Mouse (Mus musculus): ENCODE results near the gene Gm49450. TPM values are rescaled to one million over a fixed set of nuclear protein-coding genes. Genes with fewer than 3 reads are reported as not detected.

Gm49450 gene
- polyA plus RNA-seq, 1 experiment from 2014 or later = not detected

DNA sequence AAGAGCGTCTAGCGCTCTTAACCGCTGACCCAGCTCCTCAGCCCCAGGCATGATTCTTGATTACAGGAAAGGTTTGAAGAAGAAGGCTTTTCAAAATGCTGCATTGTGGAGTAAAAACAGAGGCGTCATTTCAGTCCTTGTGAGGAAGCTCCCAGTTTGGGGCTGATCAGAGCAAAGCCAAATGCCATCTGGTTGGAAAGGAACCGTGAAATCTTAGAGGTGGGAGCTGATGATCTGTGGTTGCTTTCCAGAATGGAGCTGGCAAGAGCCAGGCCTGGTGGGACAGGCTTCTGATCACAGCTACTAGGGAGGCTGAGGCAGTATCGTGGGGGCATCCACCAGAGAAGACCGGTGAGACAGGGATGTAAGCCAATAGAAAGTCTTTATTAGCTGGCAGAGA lies 43.5 kb upstream of the Gm49450 start:
- WGBS = 75% methylated on average over 7 of the region's 7 CpGs
- ATAC-seq (replicated peaks; ENCODE audit: low FRiP score, low read depth) = no peak

DNA sequence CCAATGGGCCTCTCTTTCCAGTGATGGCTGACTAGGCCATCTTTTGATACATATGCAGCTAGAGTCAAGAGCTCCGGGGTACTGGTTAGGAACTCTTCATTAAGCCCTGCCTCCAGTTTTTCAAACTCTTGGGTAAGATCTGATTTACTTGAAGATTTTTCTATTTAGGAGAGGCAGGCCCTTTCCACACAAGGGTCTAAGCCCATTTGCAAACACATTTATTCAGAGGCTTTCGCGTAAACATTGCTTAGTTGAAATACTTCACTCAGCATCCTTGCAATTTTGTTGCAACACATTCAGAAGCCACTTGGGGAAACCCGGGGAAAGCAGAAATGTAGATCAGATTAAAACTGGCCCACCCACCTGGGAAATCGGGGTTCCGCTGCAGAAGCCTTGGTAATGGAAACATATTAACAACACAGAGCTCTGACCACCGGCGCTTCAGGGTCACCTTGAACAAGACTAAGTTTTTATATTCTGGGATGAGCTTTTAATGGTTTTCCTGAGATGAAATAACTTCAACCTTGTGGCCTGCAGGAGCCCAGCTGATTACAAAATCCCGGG lies 41.7 kb upstream of the Gm49450 start:
- Histone ChIP-seq H3K4me1 (replicated peaks; ENCODE audit: insufficient read depth, low read length) (peaks cover 4% of the 10 kb centered on the region; the same call in 1 of the 2 replicates), H3K27me3 (ENCODE audit: insufficient read depth, low read length) (no peaks in the 10 kb centered on the region), H3K9ac (ENCODE audit: low read depth, low read length) (no peak overlapping the region), H3K36me3 (ENCODE audit: insufficient read depth, low read length) (no peaks in the 10 kb centered on the region), H3K4me2 (ENCODE audit: low read length) (no peak overlapping the region), H3K9me3 (replicated peaks; ENCODE audit: low read length) (no peaks in the 10 kb centered on the region), H3K4me3 (replicated peaks; ENCODE audit: low read depth, low read length) (no peak overlapping the region), H3K27ac (no peak overlapping the region)
- 87% methylated on average over 9 of the region's 9 CpGs for WGBS
- no peak for TF ChIP-seq CTCF (IDR thresholded peaks at IDR 0.05; ENCODE audit: low read depth)
- DNase-seq (ENCODE audit: low spot score) = no peak
- ATAC-seq (replicated peaks; ENCODE audit: low FRiP score, low read depth) = no peak

More for the DNA sequence above, 43.5 kb upstream of the Gm49450 start:
- Histone ChIP-seq H3K9ac (ENCODE audit: low read depth, low read length) (no peak overlapping the region), H3K9me3 (replicated peaks; ENCODE audit: low read length) (no peaks in the 10 kb centered on the region), H3K4me1 (replicated peaks; ENCODE audit: insufficient read depth, low read length) (peaks cover 4% of the 10 kb centered on the region; the same call in 1 of the 2 replicates), H3K27me3 (ENCODE audit: insufficient read depth, low read length) (no peaks in the 10 kb centered on the region), H3K36me3 (ENCODE audit: insufficient read depth, low read length) (no peaks in the 10 kb centered on the region), H3K4me2 (ENCODE audit: low read length) (no peak overlapping the region), H3K27ac (no peak overlapping the region), H3K4me3 (replicated peaks; ENCODE audit: low read depth, low read length) (no peak overlapping the region)
- no peak for DNase-seq (ENCODE audit: low spot score)
- TF ChIP-seq CTCF (IDR thresholded peaks at IDR 0.05; ENCODE audit: low read depth) = no peak

DNA sequence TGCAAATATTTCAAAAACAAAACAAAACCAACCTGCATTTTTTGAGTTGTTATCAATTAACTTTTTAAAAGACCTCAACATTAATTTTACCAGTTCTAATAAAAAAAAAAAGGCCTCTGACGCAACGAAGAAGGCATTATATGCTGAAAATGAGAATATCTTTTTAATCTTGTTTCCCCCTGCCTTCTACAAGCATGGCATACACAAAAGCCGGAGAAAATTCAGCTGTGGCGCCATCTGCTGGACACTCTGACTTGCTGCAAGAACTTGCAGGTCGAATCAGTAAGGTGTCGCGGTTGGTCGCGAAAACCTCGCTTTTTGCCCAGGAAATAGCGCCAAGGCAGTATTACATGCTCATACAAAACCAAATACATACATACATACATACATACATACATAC lies 40.5 kb upstream of the Gm49450 start:
- H3K27me3 ChIP-seq (ENCODE audit: insufficient read depth, low read length) = no peaks in the 10 kb centered on the region
- peaks cover 4% of the 10 kb centered on the region; the same call in 1 of the 2 replicates for H3K4me1 ChIP-seq (replicated peaks; ENCODE audit: insufficient read depth, low read length)
- peak; percentile 94 for TF ChIP-seq CTCF (IDR thresholded peaks at IDR 0.05; ENCODE audit: low read depth)
- no peaks in the 10 kb centered on the region for H3K9me3 ChIP-seq (replicated peaks; ENCODE audit: low read length)
- no peak overlapping the region for H3K4me3 ChIP-seq (replicated peaks; ENCODE audit: low read depth, low read length)
- H3K9ac ChIP-seq (ENCODE audit: low read depth, low read length) = no peak overlapping the region
- peak overlapping the region; percentile 67; the same call in 1 of the 2 replicates for H3K4me2 ChIP-seq (ENCODE audit: low read length)
- ATAC-seq (replicated peaks; ENCODE audit: low FRiP score, low read depth) (no peak), DNase-seq (ENCODE audit: low spot score) (peak; percentile 95)
- no peaks in the 10 kb centered on the region for H3K36me3 ChIP-seq (ENCODE audit: insufficient read depth, low read length)
- 2% methylated on average over 11 of the region's 11 CpGs for WGBS
- no peak overlapping the region for H3K27ac ChIP-seq

DNA sequence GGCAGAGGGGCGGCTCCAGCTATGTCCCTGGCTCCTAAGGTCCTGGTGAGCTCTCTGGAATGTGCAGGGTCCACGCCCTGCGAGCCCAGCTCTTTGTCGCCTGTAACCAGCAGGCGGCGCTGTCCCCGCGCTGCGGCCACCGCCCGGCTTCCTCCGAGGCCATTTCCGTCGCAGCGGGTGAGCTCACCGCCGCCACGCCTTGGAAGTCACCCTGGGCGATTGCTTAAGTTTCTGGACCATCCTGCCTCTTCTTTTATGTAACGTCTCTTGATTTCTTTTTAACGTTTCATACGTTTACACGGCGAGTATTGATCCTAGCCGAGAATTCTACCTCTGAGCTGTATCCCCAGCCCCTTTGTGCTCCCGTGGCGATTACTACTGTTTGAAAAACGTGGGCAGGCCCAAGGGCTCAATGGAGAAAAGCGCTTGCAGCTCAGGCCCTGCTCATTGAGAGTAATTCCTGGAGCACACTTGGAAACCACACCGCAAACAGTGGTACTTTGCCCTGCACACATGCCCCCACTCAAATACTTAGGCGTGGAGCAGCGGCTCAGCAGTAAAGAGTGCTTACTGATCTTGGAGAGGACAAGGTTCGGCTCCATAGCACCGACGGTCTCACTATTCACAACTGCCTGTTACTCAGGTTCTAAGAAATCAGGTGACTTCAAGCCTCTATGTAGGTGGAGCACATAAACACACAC lies 39.9 kb upstream of the Gm49450 start:
- no peaks in the 10 kb centered on the region for H3K27me3 ChIP-seq (ENCODE audit: insufficient read depth, low read length)
- ATAC-seq (replicated peaks; ENCODE audit: low FRiP score, low read depth) = peak; percentile 91
- H3K4me3 ChIP-seq (replicated peaks; ENCODE audit: low read depth, low read length) = peak overlapping the region; percentile 37
- no peaks in the 10 kb centered on the region for H3K9me3 ChIP-seq (replicated peaks; ENCODE audit: low read length)
- H3K9ac ChIP-seq (ENCODE audit: low read depth, low read length) = peak overlapping the region; percentile 65
- H3K36me3 ChIP-seq (ENCODE audit: insufficient read depth, low read length) = no peaks in the 10 kb centered on the region
- H3K4me1 ChIP-seq (replicated peaks; ENCODE audit: insufficient read depth, low read length) = peaks cover 4% of the 10 kb centered on the region; the same call in 1 of the 2 replicates
- peak; percentile 99 for TF ChIP-seq CTCF (IDR thresholded peaks at IDR 0.05; ENCODE audit: low read depth)
- peak; percentile 96 for DNase-seq (ENCODE audit: low spot score)
- 5% methylated on average over 35 of the region's 35 CpGs for WGBS
- peak overlapping the region; percentile 67 for H3K4me2 ChIP-seq (ENCODE audit: low read length)
- peak overlapping the region; percentile 94 for H3K27ac ChIP-seq

DNA sequence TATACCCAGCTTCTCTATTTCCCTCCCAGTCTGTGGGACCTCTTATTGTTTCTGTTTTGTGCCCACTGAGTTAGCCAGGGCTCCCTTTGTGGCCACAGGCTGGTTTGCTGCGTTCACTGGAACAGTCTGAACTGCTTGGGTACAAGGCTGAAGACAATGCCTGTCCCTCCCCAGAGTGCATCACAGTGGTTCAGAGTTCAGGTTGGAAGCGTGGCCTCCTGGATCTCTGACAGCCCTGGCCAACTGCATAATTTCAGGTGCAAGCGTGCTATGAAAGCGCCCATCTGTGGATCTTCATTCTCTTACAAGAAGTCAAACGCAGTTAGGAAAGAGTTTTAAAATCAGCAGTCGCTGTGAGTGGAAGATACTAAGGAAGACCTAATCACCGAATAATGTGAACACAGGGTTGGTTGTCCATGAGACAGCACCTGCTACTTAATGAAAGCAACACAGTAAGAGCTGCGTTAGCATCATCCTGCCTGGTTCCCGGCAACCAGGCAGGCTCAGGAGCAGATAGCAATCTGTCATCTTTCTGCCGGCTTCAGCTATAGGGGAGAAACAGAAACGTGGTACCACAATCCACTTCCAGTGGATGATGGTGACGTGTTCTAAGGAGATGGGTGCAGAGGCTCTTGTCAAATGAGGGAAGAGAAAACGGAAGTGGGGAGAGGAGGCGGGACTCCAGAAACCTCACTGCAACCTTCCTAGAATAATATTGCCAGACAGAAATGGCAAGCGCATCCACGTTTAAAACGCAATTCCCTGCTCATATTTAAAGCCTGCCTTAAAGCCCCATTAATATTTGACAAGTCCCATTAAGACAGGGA lies 38.9 kb upstream of the Gm49450 start:
- Histone ChIP-seq H3K36me3 (ENCODE audit: insufficient read depth, low read length) (no peaks in the 10 kb centered on the region), H3K9ac (ENCODE audit: low read depth, low read length) (0 out of 2 replicates have a peak overlapping the region, but pooled peaks have one; percentile 6), H3K4me3 (replicated peaks; ENCODE audit: low read depth, low read length) (peak overlapping the region; percentile 37), H3K27me3 (ENCODE audit: insufficient read depth, low read length) (no peaks in the 10 kb centered on the region), H3K27ac (0 out of 2 replicates have a peak overlapping the region, but pooled peaks have one; percentile 94), H3K4me1 (replicated peaks; ENCODE audit: insufficient read depth, low read length) (peaks cover 9% of the 10 kb centered on the region), H3K9me3 (replicated peaks; ENCODE audit: low read length) (no peaks in the 10 kb centered on the region), H3K4me2 (ENCODE audit: low read length) (peak overlapping the region; percentile 67)
- ATAC-seq (replicated peaks; ENCODE audit: low FRiP score, low read depth) = no peak
- no peak for TF ChIP-seq CTCF (IDR thresholded peaks at IDR 0.05; ENCODE audit: low read depth)
- DNase-seq (ENCODE audit: low spot score) = peak; percentile 72
- WGBS = 34% methylated on average over 17 of the region's 17 CpGs

DNA sequence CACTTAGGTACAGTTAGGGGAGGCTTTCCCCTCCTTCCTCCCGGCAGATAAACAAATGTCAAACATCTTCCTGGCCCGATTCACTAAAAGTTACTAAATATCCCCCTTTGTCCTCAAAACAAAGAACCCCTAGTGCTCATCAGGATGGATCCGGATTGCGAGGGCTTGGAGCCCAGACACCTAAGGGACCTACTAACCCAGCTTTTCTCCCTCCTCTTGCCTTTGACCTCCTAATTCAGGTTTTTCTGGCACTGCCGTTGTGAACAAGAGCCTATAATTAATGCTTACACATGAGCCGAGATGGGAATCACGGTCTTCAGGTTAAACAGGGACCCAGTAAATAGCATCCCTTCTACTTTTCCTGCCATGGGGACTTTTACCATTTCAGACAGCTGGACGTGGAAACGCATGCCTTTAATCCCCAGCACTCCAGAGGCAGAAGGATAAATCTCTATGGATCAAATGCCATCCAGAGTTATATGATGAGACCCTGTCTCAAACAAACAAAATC lies 38.2 kb upstream of the Gm49450 start:
- H3K4me2 ChIP-seq (ENCODE audit: low read length) = no peak overlapping the region
- no peak for TF ChIP-seq CTCF (IDR thresholded peaks at IDR 0.05; ENCODE audit: low read depth)
- peaks cover 9% of the 10 kb centered on the region for H3K4me1 ChIP-seq (replicated peaks; ENCODE audit: insufficient read depth, low read length)
- no peaks in the 10 kb centered on the region for H3K27me3 ChIP-seq (ENCODE audit: insufficient read depth, low read length)
- no peaks in the 10 kb centered on the region for H3K9me3 ChIP-seq (replicated peaks; ENCODE audit: low read length)
- no peak for ATAC-seq (replicated peaks; ENCODE audit: low FRiP score, low read depth)
- no peak for DNase-seq (ENCODE audit: low spot score)
- no peak overlapping the region for H3K4me3 ChIP-seq (replicated peaks; ENCODE audit: low read depth, low read length)
- H3K36me3 ChIP-seq (ENCODE audit: insufficient read depth, low read length) = no peaks in the 10 kb centered on the region
- WGBS = 43% methylated on average over 9 of the region's 9 CpGs
- H3K9ac ChIP-seq (ENCODE audit: low read depth, low read length) = no peak overlapping the region
- no peak overlapping the region for H3K27ac ChIP-seq
